Mouse (Mus musculus): ENCODE data around the gene Cib4. TPM values are rescaled to one million over a fixed set of nuclear protein-coding genes. Genes with fewer than 3 reads are reported as not detected.

The Cib4 gene
- not detected in 2 replicates for polyA plus RNA-seq (2014; fragmentation: Nextera tagmentation; extraction: Ambion mirVana)

GRCm38 (mm10) chr5:30545698-30546097 lies at the start of gene Cib4:
Gene Cib4, minus strand, starts transcription at chr5:30545836.
- WGBS: 39% methylated on average over 2 of the region's 2 CpGs
- no peak within 1 kb of the TSS for H3K4me2 ChIP-seq
- H3K27ac ChIP-seq (ENCODE audit: low read depth, low read length): no peak within 1 kb of the TSS
- H3K4me3 ChIP-seq (ENCODE audit: low read depth, low read length): no peak within 1 kb of the TSS
- DNase-seq (ENCODE audit: low spot score) (no peak), ATAC-seq (replicated peaks; ENCODE audit: low FRiP score) (no peak)
- no peaks in the 10 kb centered on the region for H3K4me1 ChIP-seq (replicated peaks; ENCODE audit: control insufficient read depth, insufficient read depth, low read length)
- no peaks in the 10 kb centered on the region for H3K36me3 ChIP-seq (ENCODE audit: control insufficient read depth, insufficient read depth, low read length)
- H3K27me3 ChIP-seq (replicated peaks; ENCODE audit: control insufficient read depth, insufficient read depth, low read length): no peaks in the 10 kb centered on the region; the same call in 1 of the 2 replicates
- H3K9me3 ChIP-seq (ENCODE audit: control insufficient read depth, low read length): no peaks in the 10 kb centered on the region
- no peak within 1 kb of the TSS for H3K9ac ChIP-seq (ENCODE audit: low read depth, low read length)

GRCm38 (mm10) chr5:30594953-30595560 lies 49.4 kb upstream of the Cib4 start:
- no peak overlapping the region for H3K27ac ChIP-seq (ENCODE audit: low read depth, low read length)
- H3K4me1 ChIP-seq (replicated peaks; ENCODE audit: control insufficient read depth, insufficient read depth, low read length): 0 out of 2 replicates have a peak, but pooled peaks cover 5% of the 10 kb centered on the region
- WGBS: 47% methylated on average over 6 of the region's 6 CpGs
- no peaks in the 10 kb centered on the region for H3K36me3 ChIP-seq (ENCODE audit: control insufficient read depth, insufficient read depth, low read length)
- peaks cover 10% of the 10 kb centered on the region for H3K27me3 ChIP-seq (replicated peaks; ENCODE audit: control insufficient read depth, insufficient read depth, low read length)
- no peak overlapping the region for H3K4me3 ChIP-seq (ENCODE audit: low read depth, low read length)
- H3K4me2 ChIP-seq: no peak overlapping the region
- no peak for DNase-seq (ENCODE audit: low spot score)
- no peak overlapping the region for H3K9ac ChIP-seq (ENCODE audit: low read depth, low read length)
- no peak for ATAC-seq (replicated peaks; ENCODE audit: low FRiP score)
- no peaks in the 10 kb centered on the region for H3K9me3 ChIP-seq (ENCODE audit: control insufficient read depth, low read length)

- Histone ChIP-seq H3K36me3 (ENCODE audit: control insufficient read depth, insufficient read depth, low read length) (no peaks in the 10 kb centered on the region), H3K4me3 (ENCODE audit: low read depth, low read length) (no peak overlapping the region), H3K9ac (ENCODE audit: low read depth, low read length) (no peak overlapping the region), H3K27ac (ENCODE audit: low read depth, low read length) (no peak overlapping the region), H3K4me1 (replicated peaks; ENCODE audit: control insufficient read depth, insufficient read depth, low read length) (0 out of 2 replicates have a peak, but pooled peaks cover 5% of the 10 kb centered on the region), H3K4me2 (no peak overlapping the region), H3K9me3 (ENCODE audit: control insufficient read depth, low read length) (no peaks in the 10 kb centered on the region), H3K27me3 (replicated peaks; ENCODE audit: control insufficient read depth, insufficient read depth, low read length) (peaks cover 21% of the 10 kb centered on the region)
- 37% methylated on average over 10 of the region's 10 CpGs for WGBS
- DNase-seq (ENCODE audit: low spot score) (no peak), ATAC-seq (replicated peaks; ENCODE audit: low FRiP score) (no peak)
Observed at GRCm38 (mm10) chr5:30593811-30594504, 48.3 kb upstream of the Cib4 start.

GRCm38 (mm10) chr5:30593360-30593759 lies 47.7 kb upstream of the Cib4 start:
- 0 out of 2 replicates have a peak, but pooled peaks cover 5% of the 10 kb centered on the region for H3K4me1 ChIP-seq (replicated peaks; ENCODE audit: control insufficient read depth, insufficient read depth, low read length)
- no peak for DNase-seq (ENCODE audit: low spot score)

GRCm38 (mm10) chr5:30592279-30592980 lies 46.8 kb upstream of the Cib4 start:
- WGBS: 76% methylated on average over 11 of the region's 11 CpGs
- H3K27ac ChIP-seq (ENCODE audit: low read depth, low read length): no peak overlapping the region
- H3K4me3 ChIP-seq (ENCODE audit: low read depth, low read length): no peak overlapping the region
- H3K4me2 ChIP-seq: no peak overlapping the region
- ATAC-seq (replicated peaks; ENCODE audit: low FRiP score): no peak
- no peak overlapping the region for H3K9ac ChIP-seq (ENCODE audit: low read depth, low read length)
- no peak for DNase-seq (ENCODE audit: low spot score)
- 0 out of 2 replicates have a peak, but pooled peaks cover 5% of the 10 kb centered on the region for H3K4me1 ChIP-seq (replicated peaks; ENCODE audit: control insufficient read depth, insufficient read depth, low read length)
- H3K9me3 ChIP-seq (ENCODE audit: control insufficient read depth, low read length): no peaks in the 10 kb centered on the region
- peaks cover 37% of the 10 kb centered on the region for H3K27me3 ChIP-seq (replicated peaks; ENCODE audit: control insufficient read depth, insufficient read depth, low read length)
- H3K36me3 ChIP-seq (ENCODE audit: control insufficient read depth, insufficient read depth, low read length): no peaks in the 10 kb centered on the region

More at GRCm38 (mm10) chr5:30593360-30593759, 47.7 kb upstream of the Cib4 start:
- Histone ChIP-seq H3K27me3 (replicated peaks; ENCODE audit: control insufficient read depth, insufficient read depth, low read length) (peaks cover 27% of the 10 kb centered on the region), H3K4me3 (ENCODE audit: low read depth, low read length) (no peak overlapping the region), H3K27ac (ENCODE audit: low read depth, low read length) (no peak overlapping the region), H3K4me2 (no peak overlapping the region), H3K9me3 (ENCODE audit: control insufficient read depth, low read length) (no peaks in the 10 kb centered on the region), H3K9ac (ENCODE audit: low read depth, low read length) (no peak overlapping the region), H3K36me3 (ENCODE audit: control insufficient read depth, insufficient read depth, low read length) (no peaks in the 10 kb centered on the region)
- no peak for ATAC-seq (replicated peaks; ENCODE audit: low FRiP score)
- 80% methylated on average over 11 of the region's 11 CpGs for WGBS

- ATAC-seq (replicated peaks; ENCODE audit: low FRiP score) (no peak), DNase-seq (ENCODE audit: low spot score) (no peak)
- H3K4me3 ChIP-seq (ENCODE audit: low read depth, low read length): no peak overlapping the region
- H3K36me3 ChIP-seq (ENCODE audit: control insufficient read depth, insufficient read depth, low read length): no peaks in the 10 kb centered on the region
- H3K9ac ChIP-seq (ENCODE audit: low read depth, low read length): no peak overlapping the region
- peaks cover 43% of the 10 kb centered on the region for H3K27me3 ChIP-seq (replicated peaks; ENCODE audit: control insufficient read depth, insufficient read depth, low read length)
- 74% methylated on average over 8 of the region's 8 CpGs for WGBS
- H3K4me2 ChIP-seq: no peak overlapping the region
- H3K9me3 ChIP-seq (ENCODE audit: control insufficient read depth, low read length): no peaks in the 10 kb centered on the region
- H3K27ac ChIP-seq (ENCODE audit: low read depth, low read length): no peak overlapping the region
- 0 out of 2 replicates have a peak, but pooled peaks cover 5% of the 10 kb centered on the region for H3K4me1 ChIP-seq (replicated peaks; ENCODE audit: control insufficient read depth, insufficient read depth, low read length)
Observed at GRCm38 (mm10) chr5:30591786-30592185, 46.1 kb upstream of the Cib4 start.

GRCm38 (mm10) chr5:30591205-30591731 lies 45.6 kb upstream of the Cib4 start:
- H3K9ac ChIP-seq (ENCODE audit: low read depth, low read length): no peak overlapping the region
- H3K27ac ChIP-seq (ENCODE audit: low read depth, low read length): no peak overlapping the region
- 32% methylated on average over 5 of the region's 5 CpGs for WGBS

GRCm38 (mm10) chr5:30590231-30590630 lies 44.6 kb upstream of the Cib4 start:
- Histone ChIP-seq H3K9ac (ENCODE audit: low read depth, low read length) (no peak overlapping the region), H3K4me2 (no peak overlapping the region), H3K27me3 (replicated peaks; ENCODE audit: control insufficient read depth, insufficient read depth, low read length) (peaks cover 47% of the 10 kb centered on the region), H3K9me3 (ENCODE audit: control insufficient read depth, low read length) (no peaks in the 10 kb centered on the region), H3K27ac (ENCODE audit: low read depth, low read length) (no peak overlapping the region), H3K36me3 (ENCODE audit: control insufficient read depth, insufficient read depth, low read length) (no peaks in the 10 kb centered on the region), H3K4me3 (ENCODE audit: low read depth, low read length) (no peak overlapping the region), H3K4me1 (replicated peaks; ENCODE audit: control insufficient read depth, insufficient read depth, low read length) (0 out of 2 replicates have a peak, but pooled peaks cover 5% of the 10 kb centered on the region)
- no peak for DNase-seq (ENCODE audit: low spot score)
- ATAC-seq (replicated peaks; ENCODE audit: low FRiP score): no peak
- 67% methylated on average over 5 of the region's 5 CpGs for WGBS

More at GRCm38 (mm10) chr5:30591205-30591731, 45.6 kb upstream of the Cib4 start:
- 0 out of 2 replicates have a peak, but pooled peaks cover 5% of the 10 kb centered on the region for H3K4me1 ChIP-seq (replicated peaks; ENCODE audit: control insufficient read depth, insufficient read depth, low read length)
- H3K27me3 ChIP-seq (replicated peaks; ENCODE audit: control insufficient read depth, insufficient read depth, low read length): peaks cover 47% of the 10 kb centered on the region
- no peak overlapping the region for H3K4me2 ChIP-seq
- no peaks in the 10 kb centered on the region for H3K9me3 ChIP-seq (ENCODE audit: control insufficient read depth, low read length)
- no peak for ATAC-seq (replicated peaks; ENCODE audit: low FRiP score)
- H3K4me3 ChIP-seq (ENCODE audit: low read depth, low read length): no peak overlapping the region
- H3K36me3 ChIP-seq (ENCODE audit: control insufficient read depth, insufficient read depth, low read length): no peaks in the 10 kb centered on the region
- DNase-seq (ENCODE audit: low spot score): no peak
